Mouse (Mus musculus) heart, adult 8-10 months (tissue): ENCODE measurements around the gene Med11. TPM values are rescaled to one million over a fixed set of nuclear protein-coding genes. Genes with fewer than 3 reads are reported as not detected.

Source experiments
- DNase-seq: peaks from one replicate; pipeline ENCODE4 v3.0.0; 2022; ENCODE audit warnings: low spot score
- microRNA-seq: library from miRNA; unstranded; fragments of <30 nt; microRNA quantifications from one replicate; pipeline ENCODE4 v1.2.0, GENCODE M21; 2022
- total RNA-seq, 4 experiments: library from RNA; stranded (reverse); gene quantifications; 2 replicates each; pipeline ENCODE4 v1.2.4; 2022

Gene Med11
- total RNA-seq, 4 experiments from 2014 or later = 5.9 to 10.6 (median 6.9) TPM

- no peak for DNase-seq
These were observed 50.3 kb downstream of the Med11 start for GRCm38 (mm10) chr11:70502018-70502417.

Small RNA genes lying within 50 kb of the gene (microRNA-seq; reads per million reads assigned to microRNA genes)
- 2.2 reads per million for gene Mir7115

Other genes with a start within 250 kb of the Med11 start
- gene Slc16a11, start 239.2 kb upstream of the Med11 start, total RNA-seq = 1 to 10 TPM in 1 of 4 experiments, under 1 TPM in 3; 0.38 to 2.8 (median 0.68) TPM
- 1 to 10 TPM; 2.5 to 3.6 (median 3.4) TPM for gene Slc16a13, start 230.9 kb upstream of the Med11 start, total RNA-seq
- gene Bcl6b, start 222.1 kb upstream of the Med11 start, total RNA-seq = 10 to 100 TPM in 3 of 4 experiments, 1 to 10 TPM in 1; 5.9 to 22.0 (median 17.3) TPM
- gene 0610010K14Rik, start 214.0 kb upstream of the Med11 start, total RNA-seq = 10 to 100 TPM; 22.2 to 31.6 (median 29.0) TPM
- 1 to 10 TPM; 1.2 to 2.7 (median 2.4) TPM for gene Gm21988, start 212.1 kb upstream of the Med11 start, total RNA-seq
- 100 to 1,000 TPM in 2 of 4 experiments, 10 to 100 TPM in 2; 91.2 to 119 (median 96.3) TPM for gene Rnasek, start 212.1 kb upstream of the Med11 start, total RNA-seq
- gene Alox12, start 196.6 kb upstream of the Med11 start, total RNA-seq = 1 to 10 TPM; 2.6 to 4.0 (median 3.1) TPM
- not detected for gene Alox12e, start 129.3 kb upstream of the Med11 start, total RNA-seq
- 10 to 100 TPM in 1 of 4 experiments, 1 to 10 TPM in 1, under 1 TPM in 2; 0.25 to 79.7 (median 1.2) TPM for gene Alox15, start 99.9 kb upstream of the Med11 start, total RNA-seq
- 10 to 100 TPM; 19.1 to 23.0 (median 20.6) TPM for gene Pelp1, start 41.9 kb upstream of the Med11 start, total RNA-seq
- gene Arrb2, start 19.3 kb upstream of the Med11 start, total RNA-seq = 10 to 100 TPM in 2 of 4 experiments, 1 to 10 TPM in 2; 9.0 to 10.9 (median 9.9) TPM
- gene Zmynd15, start 7.5 kb downstream of the Med11 start, total RNA-seq = 1 to 10 TPM; 1.1 to 2.7 (median 1.9) TPM
- 10 to 100 TPM in 1 of 4 experiments, 1 to 10 TPM in 3; 8.4 to 10.3 (median 9.6) TPM for gene Cxcl16, start 8.1 kb downstream of the Med11 start, total RNA-seq
- 1 to 10 TPM in 3 of 4 experiments, under 1 TPM in 1; 0.49 to 2.2 (median 1.5) TPM for gene Tm4sf5, start 53.3 kb downstream of the Med11 start, total RNA-seq
- gene Vmo1, start 62.7 kb downstream of the Med11 start, total RNA-seq = not detected
- gene Gltpd2, start 67.3 kb downstream of the Med11 start, total RNA-seq = not detected
- gene Psmb6, start 73.4 kb downstream of the Med11 start, total RNA-seq = 100 to 1,000 TPM; 218 to 249 (median 234) TPM
- not detected for gene Gm40193, start 81.0 kb downstream of the Med11 start, total RNA-seq
- 1 to 10 TPM; 6.2 to 8.6 (median 8.2) TPM for gene Pld2, start 88.1 kb downstream of the Med11 start, total RNA-seq
- 10 to 100 TPM; 47.8 to 52.8 (median 49.4) TPM for gene Mink1, start 111.0 kb downstream of the Med11 start, total RNA-seq
- not detected for gene 4930544D05Rik, start 163.9 kb downstream of the Med11 start, total RNA-seq
- not detected for gene Chrne, start 167.3 kb downstream of the Med11 start, total RNA-seq
- gene Gp1ba, start 187.2 kb downstream of the Med11 start, total RNA-seq = under 1 TPM; 0.31 to 0.55 (median 0.54) TPM
- 10 to 100 TPM; 53.0 to 67.3 (median 58.7) TPM for gene Rnf167, start 195.3 kb downstream of the Med11 start, total RNA-seq
- 100 to 1,000 TPM; 640 to 724 (median 656) TPM for gene Slc25a11, start 195.6 kb downstream of the Med11 start, total RNA-seq
- 100 to 1,000 TPM; 243 to 295 (median 274) TPM for gene Pfn1, start 202.7 kb downstream of the Med11 start, total RNA-seq
- gene Eno3, start 205.3 kb downstream of the Med11 start, total RNA-seq = 1,000 to 10,000 TPM; 1,693 to 1,917 (median 1,770) TPM
- 100 to 1,000 TPM in 1 of 4 experiments, 10 to 100 TPM in 3; 89.6 to 119 (median 95.7) TPM for gene Spag7, start 217.5 kb downstream of the Med11 start, total RNA-seq
- 10 to 100 TPM; 32.4 to 41.1 (median 34.2) TPM for gene Camta2, start 236.2 kb downstream of the Med11 start, total RNA-seq
- 1 to 10 TPM; 5.1 to 6.7 (median 5.6) TPM for gene Inca1, start 248.2 kb downstream of the Med11 start, total RNA-seq
- 100 to 1,000 TPM; 456 to 555 (median 507) TPM for gene Kif1c, start 248.6 kb downstream of the Med11 start, total RNA-seq